Mouse (Mus musculus) erythroblast, embryonic 14.5 days (primary cell): ENCODE data around the gene Dync1i2. TPM values are rescaled to one million over a fixed set of nuclear protein-coding genes. Genes with fewer than 3 reads are reported as not detected.

Experiments used
- H3K27me3 ChIP-seq: 2 replicates; pipeline ENCODE4 v1.6.1; 2012; ENCODE audit warnings: inconsistent platforms; ENCODE audit not compliant: control insufficient read depth
- H3K36me3 ChIP-seq: 2 replicates; pipeline ENCODE4 v1.6.1; 2012; ENCODE audit warnings: mild to moderate bottlenecking, inconsistent platforms; ENCODE audit not compliant: control insufficient read depth
- H3K4me1 ChIP-seq: 2 replicates; pipeline ENCODE4 v1.6.1; 2012; ENCODE audit warnings: inconsistent platforms; ENCODE audit not compliant: control insufficient read depth
- H3K4me3 ChIP-seq: replicated peaks from 2 replicates; pipeline ENCODE3; 2012; ENCODE audit warnings: moderate library complexity, mild to moderate bottlenecking, inconsistent platforms
- H3K9me3 ChIP-seq: 2 replicates; pipeline ENCODE4 v1.6.1; 2012; ENCODE audit warnings: low read length, inconsistent platforms, mixed read lengths; ENCODE audit not compliant: control insufficient read depth
- GATA1 ChIP-seq: IDR thresholded peaks from 2 replicates; pipeline ENCODE4 v1.6.1; 2012; ENCODE audit warnings: low read length, inconsistent platforms, mixed read lengths
- TAL1 ChIP-seq: IDR thresholded peaks from 3 replicates; pipeline ENCODE4 v1.6.1; 2012; ENCODE audit warnings: low read length, inconsistent platforms, mixed read lengths
- polyA plus RNA-seq: library from polyadenylated mRNA; stranded (reverse); fragments of >175 nt; gene quantifications from 2 replicates; pipeline ENCODE4 v1.2.3, GENCODE M21; 2012

Gene Dync1i2
- polyA plus RNA-seq, 1 experiment, result 1.3 TPM

DNA sequence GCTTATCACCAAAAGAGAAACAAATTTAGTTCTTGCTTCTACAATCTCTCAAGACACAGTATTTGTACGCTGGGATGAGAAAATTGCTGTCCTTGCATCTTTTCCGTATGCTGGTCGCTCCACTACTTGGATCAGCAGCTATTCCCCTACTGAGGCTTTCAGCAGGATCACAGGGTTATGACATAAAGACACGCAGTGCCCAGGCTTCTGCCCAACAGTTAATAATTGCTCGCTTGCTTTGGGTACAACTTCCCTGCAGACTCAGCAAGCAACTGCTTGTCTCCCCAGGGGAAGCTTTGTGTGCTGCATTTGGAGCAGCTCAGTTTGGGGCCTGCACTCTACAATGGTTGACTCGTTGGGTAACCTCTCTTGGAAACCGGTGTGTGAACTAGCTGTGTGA is 64.2 kb downstream of the Dync1i2 start:
- Histone ChIP-seq H3K4me1 (peaks cover 8% of the 10 kb centered on the region), H3K4me3 (no peak overlapping the region), H3K27me3 (no peaks in the 10 kb centered on the region), H3K9me3 (no peaks in the 10 kb centered on the region), H3K36me3 (peaks cover 49% of the 10 kb centered on the region)
- TF ChIP-seq TAL1 (no peak), GATA1 (no peak)

DNA sequence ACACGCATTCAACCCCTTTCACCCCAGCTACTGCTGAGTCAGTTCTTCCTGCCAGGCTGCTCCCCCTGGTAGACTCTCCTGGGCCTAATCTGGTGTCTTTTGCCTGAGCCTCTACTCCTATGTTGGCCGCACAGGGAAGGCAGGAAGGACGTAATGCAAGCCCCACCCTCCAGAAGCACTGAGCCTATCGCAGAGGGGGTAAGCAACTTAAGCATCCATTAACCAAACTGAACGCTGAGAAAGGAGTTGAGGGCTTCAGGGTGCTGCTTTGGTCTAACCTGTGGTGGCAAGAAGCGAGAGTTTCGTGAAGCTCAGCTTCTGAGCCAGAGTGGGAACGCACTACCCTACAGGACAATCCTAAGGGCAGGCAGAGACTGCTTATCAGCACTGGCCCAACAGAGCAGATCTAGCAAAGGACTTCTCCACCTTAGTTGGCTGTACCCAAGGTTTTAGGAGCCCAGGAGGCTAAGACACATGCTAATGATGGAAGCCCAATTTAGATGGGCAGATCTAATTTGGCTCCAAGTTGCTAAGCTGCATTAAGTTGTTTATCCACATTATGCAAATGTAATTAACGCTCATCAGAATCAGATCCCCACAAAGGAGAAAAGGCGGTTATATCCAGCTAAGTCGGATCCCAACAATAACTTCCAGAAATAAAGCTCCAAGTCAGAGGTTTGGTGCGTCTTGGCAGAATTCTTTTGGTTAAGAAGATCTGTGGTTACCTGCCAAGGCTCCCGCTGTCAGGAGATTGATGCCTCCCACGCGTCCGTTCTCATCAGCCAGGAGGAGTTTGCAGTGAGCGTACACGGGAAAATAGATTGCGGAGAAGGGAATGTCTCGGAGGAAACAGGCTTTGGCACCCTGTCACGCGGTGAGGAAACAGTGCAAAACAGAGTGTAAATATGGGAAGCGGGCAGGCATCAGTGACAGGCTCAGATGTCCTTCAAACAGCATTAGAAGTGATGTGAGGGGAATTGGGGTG is 67.6 kb downstream of the Dync1i2 start:
- Histone ChIP-seq H3K27me3 (no peaks in the 10 kb centered on the region), H3K4me1 (peaks cover 7% of the 10 kb centered on the region), H3K36me3 (peaks cover 64% of the 10 kb centered on the region), H3K4me3 (no peak overlapping the region), H3K9me3 (no peaks in the 10 kb centered on the region)
- TF ChIP-seq GATA1, result no peak
- no peak for TF ChIP-seq TAL1

DNA sequence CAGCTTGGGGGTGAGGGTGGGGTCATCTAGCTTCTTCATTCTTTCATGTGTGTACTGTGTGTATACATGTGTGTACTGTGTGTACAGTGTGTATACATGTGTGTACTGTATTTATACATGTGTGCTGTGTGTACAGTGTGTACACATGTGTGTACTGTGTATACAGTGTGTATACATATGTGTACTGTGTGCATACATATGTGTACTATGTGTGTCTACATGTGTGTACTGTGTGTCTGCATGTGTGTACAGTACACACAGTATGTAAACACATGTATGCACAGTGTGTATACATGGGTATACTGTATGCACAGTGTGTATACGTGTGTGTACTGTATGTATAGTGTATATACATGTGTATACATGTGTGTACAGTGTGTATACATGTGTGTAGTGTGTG is 70.5 kb downstream of the Dync1i2 start:
- Histone ChIP-seq H3K27me3 (no peaks in the 10 kb centered on the region), H3K36me3 (peaks cover 39% of the 10 kb centered on the region), H3K4me3 (no peak overlapping the region), H3K4me1 (peaks cover 7% of the 10 kb centered on the region), H3K9me3 (no peaks in the 10 kb centered on the region)
- TF ChIP-seq GATA1 (no peak), TAL1 (no peak)

DNA sequence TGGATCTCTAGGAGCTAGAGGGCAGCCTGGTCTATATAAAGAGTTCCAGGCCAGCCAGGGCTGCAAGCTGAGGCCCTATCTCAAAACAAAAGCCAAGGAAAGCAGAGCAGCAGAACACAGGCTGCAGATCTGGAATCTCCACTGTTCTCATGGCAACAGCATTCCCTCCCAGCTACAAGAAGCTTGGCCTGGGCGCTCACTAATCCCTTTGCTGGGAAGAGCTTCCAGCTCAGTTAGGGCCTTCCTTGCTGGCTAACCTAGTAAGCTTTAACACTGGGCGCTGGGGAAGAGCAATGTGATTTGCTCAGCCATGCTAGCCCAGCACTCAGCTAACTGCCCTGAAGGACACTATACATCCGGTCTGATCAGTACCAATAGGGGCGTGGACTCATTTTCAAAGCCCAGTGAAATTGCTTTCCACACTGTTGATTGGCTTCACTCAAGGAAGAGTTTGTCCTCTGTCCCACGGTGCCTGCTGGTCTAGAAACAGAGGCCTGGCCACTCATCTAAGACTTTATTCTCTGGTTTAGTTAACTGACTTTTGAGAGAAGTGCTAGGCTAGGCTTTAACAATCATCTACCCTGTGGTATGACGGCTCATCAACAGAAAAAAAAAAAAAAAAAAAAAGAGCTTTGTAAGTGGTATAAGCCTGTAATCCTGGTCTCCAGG is 78.7 kb downstream of the Dync1i2 start:
- Histone ChIP-seq H3K9me3 (no peaks in the 10 kb centered on the region), H3K4me3 (no peak overlapping the region), H3K4me1 (no peaks in the 10 kb centered on the region), H3K36me3 (peaks cover 19% of the 10 kb centered on the region), H3K27me3 (no peaks in the 10 kb centered on the region)
- TF ChIP-seq GATA1 (no peak), TAL1 (no peak)

DNA sequence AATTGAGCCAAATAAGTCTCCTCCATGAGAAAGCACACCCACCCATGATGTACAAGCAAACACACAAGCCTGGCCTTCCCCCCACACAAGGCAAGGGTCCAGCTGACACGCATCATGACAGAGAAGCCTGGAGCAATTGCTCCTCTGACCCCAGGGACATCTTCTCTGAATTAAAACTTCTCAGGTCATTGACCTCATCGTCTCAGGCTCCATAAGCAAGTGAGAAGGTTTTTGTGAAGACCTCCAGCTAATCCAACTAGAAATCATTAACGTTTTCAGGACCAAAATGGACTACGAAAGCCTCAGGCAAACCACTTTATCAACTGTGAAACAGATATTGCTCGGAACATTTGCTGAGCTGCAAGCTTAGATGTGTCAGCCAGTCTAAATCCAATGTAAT is 80.1 kb downstream of the Dync1i2 start:
- H3K4me1 ChIP-seq, result no peaks in the 10 kb centered on the region
- peaks cover 24% of the 10 kb centered on the region for H3K36me3 ChIP-seq
- TF ChIP-seq GATA1 (no peak), TAL1 (no peak)
- no peaks in the 10 kb centered on the region for H3K9me3 ChIP-seq
- no peaks in the 10 kb centered on the region for H3K27me3 ChIP-seq
- H3K4me3 ChIP-seq, result no peak overlapping the region

DNA sequence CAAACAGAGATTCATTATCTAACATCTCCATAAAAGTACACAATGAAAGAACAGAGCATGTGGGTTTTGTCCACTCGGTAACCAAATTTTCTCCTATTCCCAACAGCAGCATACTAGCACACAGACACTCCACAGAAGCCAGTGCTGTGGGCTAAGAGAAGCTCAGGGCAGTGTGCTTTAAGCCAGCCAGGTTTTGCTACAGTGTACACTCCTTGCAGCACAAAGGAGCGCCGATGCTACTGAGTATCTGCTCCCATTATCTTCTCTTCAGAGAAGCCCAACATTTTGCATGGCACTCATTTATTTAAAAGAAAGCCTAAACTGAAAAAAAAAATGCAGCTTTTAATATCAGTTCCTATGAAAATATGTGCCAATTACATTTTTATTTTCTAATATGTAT is 82.5 kb downstream of the Dync1i2 start:
- Histone ChIP-seq H3K36me3 (peaks cover 24% of the 10 kb centered on the region), H3K9me3 (no peaks in the 10 kb centered on the region), H3K4me1 (no peaks in the 10 kb centered on the region), H3K27me3 (no peaks in the 10 kb centered on the region), H3K4me3 (no peak overlapping the region)
- no peak for TF ChIP-seq GATA1
- TF ChIP-seq TAL1, result no peak

DNA sequence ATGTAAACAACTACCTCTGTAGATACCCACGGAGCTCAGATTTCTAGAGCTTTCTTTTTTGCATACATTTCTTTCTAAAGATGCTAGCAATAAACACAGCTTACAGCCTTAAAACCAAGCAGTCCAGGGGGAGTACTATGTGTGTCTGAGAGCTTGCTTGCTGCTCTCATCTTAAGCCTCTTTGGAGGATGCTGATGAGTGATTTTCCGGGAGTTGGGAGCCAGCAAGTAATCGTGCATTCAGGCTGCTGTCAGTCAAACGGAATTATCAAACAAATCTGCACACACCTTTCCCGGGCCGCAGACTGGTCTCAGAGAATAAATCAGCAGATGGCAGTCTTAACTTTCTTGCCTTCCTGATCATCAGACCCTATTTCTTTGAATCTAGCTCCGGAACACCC is 83.0 kb downstream of the Dync1i2 start:
- H3K4me3 ChIP-seq, result no peak overlapping the region
- H3K36me3 ChIP-seq, result peaks cover 24% of the 10 kb centered on the region
- H3K27me3 ChIP-seq, result no peaks in the 10 kb centered on the region
- TF ChIP-seq TAL1 (no peak), GATA1 (no peak)
- H3K9me3 ChIP-seq, result no peaks in the 10 kb centered on the region
- no peaks in the 10 kb centered on the region for H3K4me1 ChIP-seq

DNA sequence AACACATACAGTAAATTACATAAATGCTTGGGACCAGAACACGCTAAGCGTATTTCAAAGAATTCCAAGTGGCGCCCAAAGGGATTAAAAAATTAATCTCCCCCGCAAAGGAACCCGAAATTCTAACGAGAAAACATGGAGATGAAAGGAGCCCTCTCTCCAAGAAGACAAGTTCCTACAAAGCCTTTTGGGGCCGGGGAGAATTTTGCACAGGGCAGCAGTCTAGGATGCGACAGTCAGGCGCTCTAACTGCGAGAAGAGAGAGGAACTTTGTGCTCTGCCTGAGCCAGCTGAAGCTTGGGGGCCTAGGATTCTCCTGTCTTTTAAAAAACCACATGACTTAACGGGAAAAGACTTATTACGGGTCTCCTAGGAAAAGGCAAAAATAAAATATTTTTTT is 84.3 kb downstream of the Dync1i2 start:
- TF ChIP-seq TAL1 (no peak), GATA1 (no peak)
- H3K4me1 ChIP-seq, result no peaks in the 10 kb centered on the region
- H3K27me3 ChIP-seq, result no peaks in the 10 kb centered on the region
- H3K9me3 ChIP-seq, result no peaks in the 10 kb centered on the region
- H3K36me3 ChIP-seq, result peaks cover 17% of the 10 kb centered on the region
- no peak overlapping the region for H3K4me3 ChIP-seq

DNA sequence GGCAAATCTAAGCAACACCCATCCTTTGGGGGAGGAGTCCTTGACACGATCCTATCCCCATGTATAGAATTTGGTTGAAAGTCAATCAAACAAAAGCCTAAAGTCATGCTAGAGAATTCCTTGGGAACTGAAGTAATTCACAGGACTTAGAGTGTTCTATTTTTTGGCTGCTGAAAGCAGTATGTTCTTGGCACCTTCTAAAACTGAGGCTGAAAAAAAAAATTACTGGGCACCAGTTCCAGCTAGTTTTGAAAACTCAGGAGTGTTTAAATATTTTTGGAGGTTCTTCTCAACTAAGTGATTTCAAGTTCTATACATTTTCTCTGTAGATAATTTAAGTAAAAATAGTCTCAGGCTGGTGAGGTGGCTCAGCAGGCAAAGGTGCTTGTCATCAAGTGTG is 86.0 kb downstream of the Dync1i2 start:
- Histone ChIP-seq H3K4me3 (no peak overlapping the region), H3K27me3 (no peaks in the 10 kb centered on the region), H3K36me3 (peaks cover 14% of the 10 kb centered on the region), H3K4me1 (peaks cover 4% of the 10 kb centered on the region), H3K9me3 (no peaks in the 10 kb centered on the region)
- TF ChIP-seq TAL1, result no peak
